Mouse (Mus musculus) urinary bladder, postnatal 36 days (tissue): ENCODE data around the gene Coro1b.

Experiments used
- DNase-seq, 2 experiments: peaks; one replicate each; pipeline ENCODE4 v3.0.0; 2022; ENCODE audit warnings: low spot score in 2 of 2, mixed read lengths in 1 of 2

The Coro1b gene

DNA sequence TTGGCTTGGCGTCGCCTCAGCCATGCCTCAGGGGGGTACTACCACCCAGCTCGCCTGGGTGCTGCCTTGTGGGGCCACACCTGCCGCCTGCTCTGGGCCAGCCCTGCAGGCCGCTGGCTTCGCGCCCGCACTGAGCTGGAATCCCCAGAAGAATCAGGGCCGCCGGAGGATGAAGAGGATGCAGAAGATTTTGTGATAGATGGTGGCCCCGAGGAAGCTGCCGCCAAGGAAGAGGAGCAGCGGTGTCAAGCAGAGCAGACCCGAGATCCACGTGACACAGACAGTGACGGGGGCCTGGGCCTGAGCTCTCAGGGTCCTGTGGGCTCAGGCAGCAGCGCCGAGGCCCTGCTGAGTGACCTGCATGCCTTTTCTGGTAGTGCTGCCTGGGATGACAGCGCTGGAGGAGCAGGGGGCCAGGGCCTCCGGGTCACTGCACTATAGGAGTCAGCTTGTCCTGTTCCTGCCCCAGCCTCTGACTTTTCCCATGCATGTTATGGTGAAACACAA is 7.7 kb downstream of the Coro1b start:
- DNase-seq, result no peak

DNA sequence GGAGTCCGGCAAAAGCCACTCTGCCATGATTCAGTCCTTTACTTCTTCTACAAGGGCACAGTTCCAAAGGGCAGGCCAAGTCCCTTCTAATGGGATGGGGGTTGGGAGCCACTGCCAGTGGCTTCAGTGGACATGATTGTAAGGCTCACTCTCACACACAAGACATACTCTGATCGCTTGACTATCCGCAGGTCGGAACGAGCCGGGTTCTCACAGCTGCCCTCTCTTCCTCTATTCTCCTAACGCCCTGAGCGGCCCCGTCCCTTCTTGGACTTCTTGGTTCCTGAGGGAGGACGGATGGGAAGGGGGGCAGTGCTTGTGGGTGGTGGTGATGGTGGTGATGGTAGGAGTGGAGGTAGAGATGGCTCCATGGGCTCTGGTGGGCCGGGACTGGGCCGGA is 8.4 kb downstream of the Coro1b start:
- no peak for DNase-seq

DNA sequence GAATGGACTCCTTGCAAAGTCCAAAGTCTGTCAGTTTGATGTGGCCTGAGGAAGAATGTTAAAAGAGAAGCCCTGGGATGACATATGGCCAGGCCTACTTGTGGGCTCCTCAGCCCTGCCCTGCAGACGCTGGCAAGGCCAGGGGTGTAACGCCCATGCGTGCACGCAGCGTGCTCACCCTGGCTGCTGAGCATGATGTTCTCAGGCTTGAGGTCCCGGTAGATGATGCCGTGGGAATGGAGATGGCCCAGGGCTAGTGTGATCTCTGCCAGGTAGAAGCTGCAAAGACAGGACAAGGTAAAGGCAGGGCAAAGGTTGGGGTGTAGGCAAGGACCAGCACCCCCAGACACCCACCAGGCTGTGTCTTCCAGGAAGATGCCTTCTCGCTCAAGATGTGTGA is 10.6 kb downstream of the Coro1b start:
- no peak for DNase-seq

DNA sequence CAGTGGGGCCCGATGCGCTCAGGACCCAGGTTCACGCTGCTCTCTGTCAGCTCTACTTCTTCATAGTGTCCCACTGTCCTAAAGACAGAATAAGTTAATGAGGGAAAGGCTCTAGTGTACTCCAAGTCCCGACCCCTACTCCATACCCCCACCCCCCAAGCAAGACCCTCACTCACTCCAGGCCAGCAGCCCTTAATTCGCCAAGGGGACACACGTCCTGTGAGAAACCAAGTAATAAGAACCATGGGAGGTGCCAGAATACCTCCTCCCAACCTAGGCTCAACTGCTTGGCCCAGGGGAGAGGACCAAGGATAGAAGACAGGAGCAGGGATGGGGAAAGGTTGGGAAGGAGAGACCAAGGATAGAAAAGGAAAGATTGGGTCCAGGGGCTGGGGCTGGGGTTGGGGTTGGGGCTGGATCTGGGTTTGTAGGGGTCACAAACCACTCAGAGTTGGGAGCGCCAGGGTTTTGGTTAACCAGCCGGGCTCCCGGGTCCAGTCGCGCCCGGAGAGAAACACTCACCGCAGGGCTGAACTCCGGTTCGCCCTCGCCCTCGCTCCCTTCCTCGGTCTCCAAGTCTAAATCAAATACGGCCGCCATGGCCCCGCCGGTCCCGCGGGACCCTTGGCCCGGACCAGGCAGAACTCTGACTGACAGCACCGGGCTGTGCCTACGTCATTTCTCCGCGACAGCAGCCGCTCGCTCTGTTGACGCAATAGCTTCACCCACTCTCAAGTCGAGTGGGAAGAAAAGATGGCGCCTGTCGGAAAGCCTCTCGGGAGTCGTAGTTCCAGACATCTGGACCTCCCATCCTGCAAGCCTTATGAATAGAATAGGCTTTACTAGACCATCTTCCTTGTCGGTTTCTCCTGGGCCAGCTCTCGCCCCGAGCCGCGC is 14.5 kb downstream of the Coro1b start, which contains the start of gene Rps6kb2:
Gene Rps6kb2, minus strand, starts transcription at position 709 of the 897 bp plus-strand sequence.
- peak; percentile 92 to 96 for DNase-seq

GRCm38 (mm10) chr19:4163543-4163887 is 15.1 kb downstream of the Coro1b start:
- no peak for DNase-seq

DNA sequence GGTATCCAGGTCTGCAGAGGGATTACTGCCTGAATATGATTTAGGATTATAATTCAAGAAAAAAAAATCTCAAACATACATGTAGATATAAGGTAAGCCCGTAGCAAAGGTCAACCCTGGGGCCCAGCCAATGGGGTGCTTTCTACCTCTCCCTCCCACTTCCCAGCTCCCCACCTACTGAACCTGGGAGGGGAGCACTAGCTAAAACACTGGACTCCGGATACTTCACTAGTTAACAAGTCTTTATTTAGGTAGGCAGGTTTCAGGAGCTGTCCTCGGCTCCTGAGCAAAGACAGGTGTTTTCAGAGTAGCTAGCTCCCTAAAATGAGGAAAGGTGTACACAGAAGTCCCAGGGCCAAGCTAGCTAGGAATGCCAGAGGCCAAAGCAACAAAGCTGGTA is 15.7 kb downstream of the Coro1b start:
- no peak for DNase-seq

GRCm38 (mm10) chr19:4164721-4165120 is 16.3 kb downstream of the Coro1b start:
- no peak for DNase-seq

DNA sequence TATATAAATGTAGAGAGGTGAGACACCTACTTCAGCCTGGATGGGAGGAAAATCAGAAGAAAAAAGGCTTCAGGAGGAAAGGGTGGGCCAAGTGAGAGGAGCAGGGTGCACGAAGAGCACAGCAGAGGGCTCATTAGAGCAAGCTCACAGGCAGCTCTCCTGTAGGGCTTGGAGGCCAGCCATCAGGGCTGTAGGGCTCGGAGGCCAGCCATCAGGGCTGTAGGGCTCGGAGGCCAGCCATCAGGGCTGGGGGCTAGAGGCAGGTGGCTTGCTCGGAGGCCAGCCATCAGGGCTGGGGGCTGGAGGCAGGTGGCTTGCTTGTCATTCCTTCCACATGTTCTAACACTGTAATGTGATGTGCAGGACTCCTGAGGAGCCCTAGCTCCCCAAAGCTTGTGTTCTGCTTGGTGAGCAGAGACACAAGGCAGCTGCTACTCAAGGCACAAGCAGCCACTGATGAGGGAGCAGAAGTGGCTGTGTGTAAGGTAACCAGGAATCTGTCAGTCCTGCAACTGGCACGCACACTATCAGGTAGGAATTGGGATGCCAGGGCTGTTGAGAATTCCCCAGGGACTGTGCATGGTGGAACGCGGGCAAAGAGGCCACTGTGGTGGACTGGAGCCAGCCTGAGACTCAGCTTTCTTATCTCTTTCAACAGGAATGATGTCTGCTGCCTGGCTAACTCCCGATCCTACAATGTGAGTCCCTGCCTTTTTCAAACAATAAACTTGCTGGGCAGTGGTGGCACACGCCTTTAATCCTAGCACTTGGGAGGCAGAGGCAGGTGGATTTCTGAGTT is 18.5 kb downstream of the Coro1b start:
- no peak for DNase-seq

DNA sequence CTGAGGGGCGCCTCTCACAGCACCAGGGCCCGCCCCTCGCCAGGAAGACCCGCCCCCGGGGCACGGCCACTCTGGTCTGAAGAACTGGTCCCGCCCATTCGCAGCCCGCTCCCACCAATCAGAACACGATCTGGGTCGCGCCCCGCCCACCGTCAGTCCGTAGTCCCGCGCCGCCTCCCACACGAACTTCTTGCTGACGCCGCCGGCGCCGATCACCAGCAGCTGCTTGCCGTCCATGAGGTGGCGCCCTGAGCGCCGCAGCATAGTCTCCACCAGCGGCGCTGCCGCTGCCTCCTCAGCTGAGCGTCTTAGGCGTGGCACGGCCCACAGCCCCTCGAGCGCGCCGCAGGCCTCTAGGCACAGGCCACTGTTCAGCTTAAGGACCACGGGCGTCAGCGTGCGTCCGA is 21.0 kb downstream of the Coro1b start:
- peak; percentile 99 to 100 for DNase-seq

DNA sequence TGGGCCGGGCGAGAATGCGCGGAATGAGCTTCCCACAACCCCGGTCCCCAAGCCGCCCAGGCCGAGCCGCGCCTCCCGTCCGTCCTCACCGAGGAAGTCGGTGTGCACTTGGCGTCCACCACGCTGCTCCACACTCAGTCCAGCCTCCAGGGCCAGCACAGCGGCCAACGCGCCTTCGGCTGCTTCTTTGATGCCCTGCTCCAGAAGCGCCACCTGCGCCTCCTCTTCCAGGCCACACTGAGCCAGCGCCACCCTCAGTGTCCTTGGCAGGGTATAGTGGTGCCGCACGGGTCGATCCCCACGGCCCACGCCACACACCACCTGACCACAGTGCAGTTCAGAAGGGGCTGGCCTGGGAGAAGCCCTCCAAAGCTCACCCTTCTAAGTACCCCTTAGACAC is 21.4 kb downstream of the Coro1b start:
- no peak for DNase-seq

DNA sequence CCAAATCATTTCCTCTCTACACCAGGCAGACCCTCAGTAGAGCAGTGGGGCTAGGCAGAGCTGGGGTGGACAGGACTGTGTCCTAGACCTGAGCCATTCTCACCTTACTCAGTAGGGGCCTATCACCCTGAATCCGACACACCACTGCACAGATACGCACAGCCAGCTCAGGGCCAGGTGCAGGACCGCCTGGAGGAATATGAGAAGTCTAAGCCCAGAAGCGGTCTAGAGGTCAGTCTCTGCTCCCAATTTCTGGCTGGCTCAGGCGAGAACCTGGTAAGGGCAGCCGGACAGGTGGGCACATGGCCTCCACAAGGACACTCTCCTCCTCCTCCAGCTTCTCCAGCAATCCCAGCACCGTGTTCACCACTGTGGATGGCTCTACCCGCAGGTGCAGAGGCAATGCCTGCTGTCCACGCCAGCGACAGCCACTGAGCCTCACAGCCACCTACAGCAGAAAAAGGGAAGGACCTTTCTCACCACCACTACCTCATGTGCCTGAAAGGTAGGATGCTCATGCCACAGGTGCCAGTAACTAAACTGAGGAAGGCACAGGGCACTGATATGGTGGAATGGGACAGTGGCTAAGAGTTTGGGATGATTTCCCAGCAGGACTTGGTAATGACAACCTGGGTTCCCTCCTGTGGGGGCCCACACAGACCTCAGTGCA is 22.4 kb downstream of the Coro1b start:
- no peak for DNase-seq

GRCm38 (mm10) chr19:4171393-4172290 is 23.2 kb downstream of the Coro1b start:
- no peak for DNase-seq

DNA sequence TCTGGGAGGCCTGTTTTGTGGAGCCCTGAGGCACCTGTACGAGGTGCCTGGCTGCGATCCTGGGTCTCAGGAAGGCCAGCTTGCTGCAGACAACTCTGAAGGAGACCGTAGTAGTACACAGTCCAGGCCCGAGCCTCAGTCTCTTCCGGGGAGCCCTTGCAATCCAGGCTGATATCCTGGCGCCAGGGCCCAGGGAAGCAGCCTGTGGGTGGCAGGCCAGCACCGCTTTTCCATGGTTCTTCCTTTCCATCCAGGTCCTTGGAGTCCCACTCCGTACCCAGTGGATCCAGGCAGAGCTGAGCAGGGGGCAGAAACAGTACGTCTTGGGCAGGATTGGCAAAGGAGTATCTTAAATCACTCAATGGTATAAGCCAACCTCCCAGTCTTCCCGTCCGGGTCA is 24.5 kb downstream of the Coro1b start:
- DNase-seq, result no peak

- DNase-seq, result no peak
Measured at GRCm38 (mm10) chr19:4175368-4175947, 27.0 kb downstream of the Coro1b start, which contains the start of gene Carns1. Gene Carns1, minus strand, starts transcription at chr19:4175479.

DNA sequence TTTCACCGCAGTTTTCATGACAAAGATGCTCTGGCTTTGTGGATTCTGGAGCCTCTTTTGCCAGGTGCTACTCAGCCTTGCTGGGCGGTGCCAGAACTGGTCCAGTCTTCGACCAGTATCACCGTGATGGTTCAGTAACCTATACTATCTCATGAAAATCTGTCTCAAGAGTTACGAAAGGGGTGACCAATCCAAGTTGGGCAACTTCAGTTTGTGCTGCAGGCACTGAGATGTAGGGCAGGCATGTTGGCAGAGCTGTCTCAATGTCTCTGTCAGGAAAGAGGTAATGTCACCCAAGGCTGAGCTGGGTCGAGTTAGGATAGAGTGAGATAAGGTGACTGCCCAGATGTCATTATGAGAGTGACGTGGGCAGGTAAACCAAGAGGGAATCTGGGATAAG is 32.0 kb downstream of the Coro1b start:
- DNase-seq, result no peak

- peak in 1 of 2 experiments; percentile 59 for DNase-seq
Measured at GRCm38 (mm10) chr19:4181892-4182291, 33.5 kb downstream of the Coro1b start.

DNA sequence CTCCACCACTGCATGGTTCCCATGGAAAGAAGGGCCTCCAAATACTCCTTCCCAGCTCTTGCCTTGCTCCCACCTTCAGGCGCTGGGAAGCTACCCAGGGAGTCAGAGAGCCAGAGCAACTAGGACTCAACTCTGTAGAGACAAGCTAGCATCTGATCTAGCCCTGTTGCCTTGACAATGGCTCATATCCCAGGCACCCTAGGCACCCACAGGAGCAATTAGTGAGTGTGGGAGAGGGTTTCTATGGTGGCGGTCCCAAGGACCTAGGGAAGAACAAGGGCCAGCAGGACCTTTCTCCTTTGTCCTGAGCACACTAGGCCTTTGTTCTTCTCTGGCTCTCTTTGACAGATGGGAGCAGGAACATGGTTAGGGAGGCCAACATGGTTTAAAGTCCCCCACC is 35.3 kb downstream of the Coro1b start:
- no peak for DNase-seq

DNA sequence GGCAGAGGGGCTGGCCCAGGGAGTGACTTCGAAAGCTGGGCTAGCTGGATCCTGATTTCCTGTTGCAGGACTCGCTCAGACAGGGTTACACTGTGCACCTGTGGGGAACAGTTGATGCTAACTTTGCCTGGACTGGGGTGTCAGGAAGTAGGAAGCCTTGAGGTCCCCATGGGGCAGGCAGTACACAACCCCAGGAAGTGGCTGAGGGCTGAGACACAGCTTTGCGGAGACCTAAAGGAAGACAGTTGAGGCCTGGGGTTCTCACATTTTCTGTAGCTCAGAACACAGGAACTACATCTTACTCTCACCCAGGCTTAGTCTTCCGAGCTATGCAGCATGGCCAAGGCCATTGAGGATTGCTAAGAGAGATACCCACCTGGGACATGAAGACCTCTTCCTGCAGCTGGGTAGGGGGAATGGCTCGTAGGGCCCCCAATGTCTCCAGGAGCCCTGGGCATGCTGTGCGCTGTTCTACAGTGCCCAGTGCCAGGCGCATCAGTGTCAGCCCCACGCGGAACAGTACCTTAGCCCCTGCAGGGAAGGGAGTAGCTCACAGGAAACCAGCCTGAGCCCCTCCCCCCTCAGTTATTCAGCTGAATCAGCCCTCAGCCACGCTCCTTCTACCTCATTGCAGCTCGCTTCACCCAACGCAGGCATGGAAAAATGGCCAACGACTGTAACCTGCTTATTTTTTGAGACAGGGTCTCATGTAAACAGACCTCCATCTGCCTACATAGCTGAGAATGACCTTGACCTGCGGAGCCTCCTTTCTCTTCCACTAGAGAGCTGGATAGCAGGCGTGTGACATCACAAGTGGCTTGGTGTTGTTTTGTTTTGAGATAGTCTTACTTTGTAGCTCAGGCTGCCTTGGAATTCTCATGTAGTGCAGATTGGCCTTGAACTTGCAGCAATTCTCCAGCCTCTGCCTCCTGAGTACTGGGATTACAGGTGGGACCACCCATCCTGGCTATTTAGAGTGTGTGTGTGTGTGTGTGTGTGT is 36.9 kb downstream of the Coro1b start:
- no peak for DNase-seq

GRCm38 (mm10) chr19:4187303-4187702 is 38.9 kb downstream of the Coro1b start:
- DNase-seq, result no peak
